Mouse (Mus musculus): Measurements from ENCODE around the gene Foxp2.

DNA sequence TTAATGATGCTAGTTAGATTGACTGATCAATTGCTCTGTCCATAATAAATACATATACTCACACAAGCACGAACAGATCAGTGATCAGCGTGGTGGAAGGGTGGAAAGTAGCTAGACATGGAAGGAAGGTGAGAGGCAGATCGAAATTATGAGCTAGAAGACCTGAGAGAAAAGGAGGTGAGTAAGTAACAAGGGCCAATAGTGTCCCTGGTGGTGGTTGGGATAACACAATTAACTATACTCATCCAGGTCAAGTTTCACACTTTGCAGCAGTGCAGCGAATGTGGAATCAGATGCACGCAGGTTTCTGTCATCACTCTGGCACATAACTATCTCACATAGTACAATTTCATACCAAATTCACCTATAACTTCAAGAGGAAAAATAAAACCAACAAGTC is 291.7 kb downstream of the Foxp2 start:
- no peak for TF ChIP-seq CTCF (IDR thresholded peaks at IDR 0.05; ENCODE audit: borderline replicate concordance, extremely low read depth, insufficient read depth, insufficient read length)
- no peak for TF ChIP-seq POLR2A (IDR thresholded peaks at IDR 0.05; ENCODE audit: borderline replicate concordance, extremely low read depth, insufficient read depth, insufficient read length, poor library complexity, severe bottlenecking)

Measured in brain, embryonic 14.5 days (tissue).